Mouse (Mus musculus) right cerebral cortex, postnatal 25 days (tissue): ENCODE data around the gene Rps6.
"Not testable (repeated sequence)": the region's sequence is repeated elsewhere in the genome, so short reads cannot be mapped to it uniquely, and the experiment has no call there.

ENCODE experiments used
- DNase-seq: peaks from one replicate; pipeline ENCODE4 v3.0.0; 2022

The Rps6 gene

GRCm38 (mm10) chr4:86851331-86851730 is 5.9 kb downstream of the Rps6 start:
- DNase-seq, result no peak

- no peak for DNase-seq
Observed at GRCm38 (mm10) chr4:86847246-86847645, 10.0 kb downstream of the Rps6 start.

GRCm38 (mm10) chr4:86845384-86845783 is 11.8 kb downstream of the Rps6 start:
- no peak for DNase-seq

- not testable (repeated sequence) for DNase-seq
Observed at GRCm38 (mm10) chr4:86841141-86841540, 16.1 kb downstream of the Rps6 start.

- no peak for DNase-seq
Observed at GRCm38 (mm10) chr4:86831896-86832295, 25.3 kb downstream of the Rps6 start.

- DNase-seq, result no peak
Observed at GRCm38 (mm10) chr4:86825143-86825542, 32.1 kb downstream of the Rps6 start.

GRCm38 (mm10) chr4:86823169-86823568 is 34.0 kb downstream of the Rps6 start:
- no peak for DNase-seq

GRCm38 (mm10) chr4:86814850-86815249 is 42.4 kb downstream of the Rps6 start:
- DNase-seq, result no peak

GRCm38 (mm10) chr4:86810604-86811003 is 46.6 kb downstream of the Rps6 start:
- DNase-seq, result no peak
